Mouse (Mus musculus) megakaryocyte, embryonic 14.5 days (primary cell): Measurements from ENCODE around the gene Rad54l. TPM values are rescaled to one million over a fixed set of nuclear protein-coding genes. Genes with fewer than 3 reads are reported as not detected.

ENCODE experiments used
- H3K27me3 ChIP-seq: replicated peaks from 2 replicates; pipeline ENCODE3; 2012; ENCODE audit warnings: inconsistent platforms
- H3K36me3 ChIP-seq: replicated peaks from 2 replicates; pipeline ENCODE3; 2012; ENCODE audit warnings: low read length, inconsistent platforms, mixed read lengths
- H3K4me1 ChIP-seq: 2 replicates; pipeline ENCODE4 v1.6.1; 2012; ENCODE audit warnings: inconsistent platforms
- H3K4me3 ChIP-seq: replicated peaks from 2 replicates; pipeline ENCODE3; 2012; ENCODE audit warnings: moderate library complexity, mild to moderate bottlenecking, inconsistent platforms
- H3K9me3 ChIP-seq: 2 replicates; pipeline ENCODE4 v1.6.1; 2012; ENCODE audit warnings: inconsistent platforms
- FLI1 ChIP-seq: IDR thresholded peaks from 2 replicates; pipeline ENCODE4 v1.6.1; 2012; ENCODE audit warnings: low read length, inconsistent platforms, mixed read lengths
- GATA1 ChIP-seq: IDR thresholded peaks from 3 replicates; pipeline ENCODE4 v1.6.1; 2012; ENCODE audit warnings: mixed read lengths, low read length, inconsistent platforms, borderline replicate concordance
- polyA plus RNA-seq: library from polyadenylated mRNA; stranded (reverse); fragments of >175 nt; gene quantifications from 2 replicates; pipeline ENCODE4 v1.2.3, GENCODE M21; 2012; ENCODE audit warnings: low replicate concordance; ENCODE audit not compliant: insufficient read depth

Gene Rad54l
- polyA plus RNA-seq, 1 experiment, result 0.75 TPM

GRCm38 (mm10) chr4:116074861-116075620 is 48.4 kb downstream of the Rad54l start, which contains the start of the genes Uqcrh and Lrrc41:
TSS of gene Uqcrh (minus strand) at chr4:116075071.
TSS of gene Lrrc41 (plus strand) at chr4:116075269.
- Histone ChIP-seq H3K9me3 (no peaks in the 10 kb centered on the region), H3K27me3 (no peaks in the 10 kb centered on the region), H3K4me1 (peaks cover 54% of the 10 kb centered on the region), H3K36me3 (peaks cover 26% of the 10 kb centered on the region), H3K4me3 (peak within 1 kb of the TSS; percentile 95)
- TF ChIP-seq GATA1, result no peak
- peak; percentile 88 for TF ChIP-seq FLI1

DNA sequence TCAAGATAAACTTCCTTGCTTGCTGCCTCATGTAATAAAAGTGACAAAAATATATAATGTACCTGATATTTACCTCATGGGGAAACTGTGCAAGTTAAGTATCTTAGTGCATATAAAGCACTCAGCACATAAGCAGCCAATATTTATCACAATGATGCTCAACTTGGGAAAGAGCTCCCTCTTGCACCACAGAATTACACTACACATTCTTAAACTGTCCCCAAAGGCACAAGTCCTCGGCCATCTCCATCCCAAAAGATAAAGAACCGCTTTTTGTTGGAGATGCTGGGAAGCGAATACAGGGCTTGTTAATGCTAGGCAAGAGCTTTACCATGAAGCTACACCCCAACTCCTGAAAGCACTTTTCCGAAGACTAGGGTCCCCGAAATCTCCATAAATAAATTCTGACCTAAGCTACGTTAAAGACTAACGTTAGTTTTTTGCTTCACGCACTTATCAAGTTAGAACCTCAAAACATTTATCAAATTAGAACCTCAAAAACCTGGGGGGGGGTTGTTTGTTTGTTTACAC is 49.3 kb downstream of the Rad54l start:
- H3K36me3 ChIP-seq, result peaks cover 29% of the 10 kb centered on the region
- TF ChIP-seq GATA1, result no peak
- no peak for TF ChIP-seq FLI1
- no peaks in the 10 kb centered on the region for H3K9me3 ChIP-seq
- H3K4me3 ChIP-seq, result peak overlapping the region; percentile 95
- H3K4me1 ChIP-seq, result peaks cover 49% of the 10 kb centered on the region
- no peaks in the 10 kb centered on the region for H3K27me3 ChIP-seq

DNA sequence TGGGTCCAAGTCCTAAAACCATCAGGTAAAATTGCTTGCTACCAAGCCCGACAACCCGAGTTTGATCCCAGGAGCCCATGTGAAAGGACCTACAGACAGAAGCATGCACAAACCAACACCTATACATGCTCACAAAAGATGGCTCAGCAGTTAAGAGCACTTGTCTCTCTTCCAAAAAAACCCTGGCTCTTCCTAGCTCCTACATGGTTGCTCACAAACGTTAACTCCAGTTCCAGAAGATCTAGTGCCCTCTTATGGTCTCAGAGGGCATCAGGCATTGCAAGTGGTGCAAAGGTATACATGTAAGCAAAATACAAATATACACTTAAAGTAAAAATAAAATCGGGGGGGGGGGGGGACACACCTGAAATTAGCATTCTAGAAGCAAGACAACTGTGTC is 50.3 kb downstream of the Rad54l start:
- Histone ChIP-seq H3K36me3 (peaks cover 37% of the 10 kb centered on the region), H3K4me1 (peaks cover 38% of the 10 kb centered on the region), H3K4me3 (peak overlapping the region; percentile 64), H3K27me3 (no peaks in the 10 kb centered on the region), H3K9me3 (no peaks in the 10 kb centered on the region)
- TF ChIP-seq GATA1, result no peak
- no peak for TF ChIP-seq FLI1

GRCm38 (mm10) chr4:116070116-116070515 is 53.4 kb downstream of the Rad54l start:
- peaks cover 64% of the 10 kb centered on the region for H3K36me3 ChIP-seq
- no peaks in the 10 kb centered on the region for H3K27me3 ChIP-seq
- TF ChIP-seq FLI1, result no peak
- no peak for TF ChIP-seq GATA1
- peaks cover 22% of the 10 kb centered on the region for H3K4me1 ChIP-seq
- H3K4me3 ChIP-seq, result no peak overlapping the region
- H3K9me3 ChIP-seq, result no peaks in the 10 kb centered on the region

- peaks cover 3% of the 10 kb centered on the region; the same call in 1 of the 2 replicates for H3K4me1 ChIP-seq
- TF ChIP-seq GATA1 (no peak), FLI1 (no peak)
These were observed 59.6 kb downstream of the Rad54l start for GRCm38 (mm10) chr4:116063855-116064254.

GRCm38 (mm10) chr4:116059012-116059726 is 64.3 kb downstream of the Rad54l start:
- Histone ChIP-seq H3K4me3 (no peak overlapping the region), H3K36me3 (no peaks in the 10 kb centered on the region), H3K9me3 (no peaks in the 10 kb centered on the region), H3K4me1 (peaks cover 7% of the 10 kb centered on the region), H3K27me3 (no peaks in the 10 kb centered on the region)
- no peak for TF ChIP-seq GATA1

More at GRCm38 (mm10) chr4:116063855-116064254, 59.6 kb downstream of the Rad54l start:
- H3K4me3 ChIP-seq, result no peak overlapping the region
- H3K9me3 ChIP-seq, result no peaks in the 10 kb centered on the region
- no peaks in the 10 kb centered on the region for H3K27me3 ChIP-seq
- H3K36me3 ChIP-seq, result peaks cover 38% of the 10 kb centered on the region

- H3K4me3 ChIP-seq, result no peak overlapping the region
- no peak for TF ChIP-seq GATA1
- TF ChIP-seq FLI1, result no peak
- no peaks in the 10 kb centered on the region for H3K27me3 ChIP-seq
- H3K9me3 ChIP-seq, result no peaks in the 10 kb centered on the region
- H3K4me1 ChIP-seq, result peaks cover 15% of the 10 kb centered on the region
- H3K36me3 ChIP-seq, result no peaks in the 10 kb centered on the region
These were observed 65.9 kb downstream of the Rad54l start for GRCm38 (mm10) chr4:116057559-116057958.

DNA sequence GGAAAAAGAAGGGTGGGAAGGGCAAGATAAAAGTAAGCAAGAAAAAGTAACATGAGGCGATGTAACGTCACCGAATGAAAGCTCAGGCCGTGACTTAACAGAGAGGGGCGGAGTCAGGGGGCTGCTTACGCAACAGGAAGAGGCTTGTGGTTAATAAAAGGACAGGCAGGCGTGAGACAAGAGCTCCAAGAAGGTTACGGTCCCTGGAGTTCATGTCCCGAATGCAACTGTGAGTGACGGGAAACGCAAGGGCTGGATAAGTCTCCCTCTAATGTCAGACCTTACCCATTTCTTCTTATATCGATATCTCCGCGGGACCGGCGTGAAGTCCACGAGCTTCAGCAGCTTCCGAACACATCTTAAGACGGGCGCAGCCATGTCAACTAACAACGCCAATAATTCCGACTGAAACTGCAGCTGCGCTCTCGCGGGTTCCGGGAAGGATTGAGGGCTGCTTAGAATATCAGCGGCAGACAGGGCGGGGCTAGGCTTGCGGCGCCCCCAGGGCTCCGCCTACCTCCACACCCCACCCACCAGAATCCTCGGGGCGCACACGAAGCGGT is 70.0 kb downstream of the Rad54l start, which contains the start of gene Nsun4:
Nsun4 (minus strand) TSS at position 478 of the 563 bp plus-strand sequence.
- no peaks in the 10 kb centered on the region for H3K9me3 ChIP-seq
- H3K27me3 ChIP-seq, result no peaks in the 10 kb centered on the region
- H3K36me3 ChIP-seq, result peaks cover 27% of the 10 kb centered on the region
- peak within 1 kb of the TSS; percentile 94 for H3K4me3 ChIP-seq
- peaks cover 37% of the 10 kb centered on the region for H3K4me1 ChIP-seq
- no peak for TF ChIP-seq FLI1
- no peak for TF ChIP-seq GATA1

- no peaks in the 10 kb centered on the region for H3K9me3 ChIP-seq
- TF ChIP-seq FLI1, result no peak
- H3K4me1 ChIP-seq, result peaks cover 37% of the 10 kb centered on the region
- H3K27me3 ChIP-seq, result no peaks in the 10 kb centered on the region
- H3K36me3 ChIP-seq, result peaks cover 34% of the 10 kb centered on the region
- peak overlapping the region; percentile 94 for H3K4me3 ChIP-seq
These were observed 70.8 kb downstream of the Rad54l start for GRCm38 (mm10) chr4:116052526-116053293.
